Mouse (Mus musculus): ENCODE data around the gene Rnf213. TPM values are rescaled to one million over a fixed set of nuclear protein-coding genes. Genes with fewer than 3 reads are reported as not detected.
A peak's percentile ranks its signal among the peaks of the same experiment; 100 is the strongest.

The Rnf213 gene
- total RNA-seq, 2 experiments from 2014 or later = 19.1 to 20.6 TPM

GRCm38 (mm10) chr11:119514967-119515636, 122.2 kb downstream of the Rnf213 start:
- no peak for DNase-seq (ENCODE audit: low spot score in 2 of 2)

- no peak for DNase-seq (ENCODE audit: low spot score in 2 of 2)
These were observed 123.2 kb downstream of the Rnf213 start for GRCm38 (mm10) chr11:119515823-119516676.

DNA sequence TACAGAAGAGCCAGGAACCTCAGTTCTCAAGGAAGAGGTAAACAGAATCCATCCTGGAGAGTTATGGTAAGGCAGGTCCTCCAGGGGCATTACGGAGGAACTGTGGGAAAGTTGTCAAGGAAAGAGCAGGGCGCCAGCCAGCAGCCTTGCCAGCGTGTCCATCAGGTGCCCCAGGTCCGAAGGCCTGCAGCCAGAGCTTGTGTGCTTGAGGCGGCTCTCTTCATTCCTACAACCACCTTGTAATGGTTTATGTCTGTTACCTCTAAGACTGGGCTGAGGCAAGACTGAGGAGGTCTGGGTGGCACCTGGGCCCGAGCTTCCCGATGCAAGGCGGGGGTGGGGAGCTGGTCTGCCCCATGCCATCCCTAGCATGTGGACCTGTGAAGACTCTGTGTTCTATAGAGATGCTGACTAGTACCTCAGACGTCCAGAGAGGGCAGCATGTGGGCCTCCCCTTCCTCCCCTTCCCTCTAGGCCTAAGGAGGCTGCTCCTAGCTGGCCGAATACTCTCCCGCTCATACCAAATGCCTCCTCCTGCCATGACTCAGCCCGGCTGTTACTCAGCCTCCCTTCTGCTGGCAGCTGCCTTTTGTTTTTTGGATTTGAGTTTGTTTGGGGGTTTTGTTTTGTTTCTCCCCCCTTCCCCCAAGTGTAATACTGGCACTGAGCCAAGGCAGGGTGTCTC, 123.9 kb downstream of the Rnf213 start:
- peak in 1 of 2 experiments; percentile 25 for DNase-seq (ENCODE audit: low spot score in 2 of 2)

DNA sequence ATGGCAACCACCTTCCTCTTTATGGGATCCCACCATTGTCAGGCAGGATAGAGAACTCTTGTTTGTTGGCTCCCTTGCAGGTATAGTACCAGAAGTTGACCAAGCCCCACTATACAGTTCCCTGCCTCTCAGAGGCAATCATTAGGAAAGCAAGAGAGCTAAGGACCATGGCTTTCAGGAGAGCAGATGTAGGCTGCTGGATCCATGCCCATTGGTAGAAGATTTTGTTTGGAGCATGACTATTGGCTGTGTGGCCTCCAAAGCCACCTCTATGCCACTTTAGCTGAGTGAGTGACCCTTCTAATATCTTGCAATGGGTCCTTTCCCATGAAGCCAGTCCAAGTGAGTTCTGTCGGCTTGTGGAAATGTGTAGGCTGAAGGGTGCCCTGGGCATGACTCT, 126.5 kb downstream of the Rnf213 start:
- DNase-seq (ENCODE audit: low spot score in 2 of 2) = no peak

GRCm38 (mm10) chr11:119520005-119520712, 127.3 kb downstream of the Rnf213 start:
- DNase-seq (ENCODE audit: low spot score in 2 of 2) = no peak

DNA sequence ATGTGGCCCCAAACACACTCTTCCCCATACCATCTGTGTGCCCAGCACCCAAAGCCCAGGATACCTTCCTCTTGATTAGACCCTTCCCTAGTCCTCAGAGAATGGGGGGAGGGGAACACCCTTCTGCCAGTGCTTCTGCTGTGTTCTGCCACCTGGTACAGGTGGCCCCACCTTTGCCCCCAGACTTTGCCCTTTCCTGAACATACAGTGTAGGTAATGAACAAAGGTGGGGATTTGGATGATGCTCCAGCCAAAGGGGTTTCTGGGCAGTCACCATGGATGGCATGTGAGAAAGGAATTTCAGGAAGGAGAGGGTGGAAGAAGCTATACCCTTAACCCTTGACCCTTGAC, 127.8 kb downstream of the Rnf213 start:
- DNase-seq (ENCODE audit: low spot score in 2 of 2) = no peak

DNA sequence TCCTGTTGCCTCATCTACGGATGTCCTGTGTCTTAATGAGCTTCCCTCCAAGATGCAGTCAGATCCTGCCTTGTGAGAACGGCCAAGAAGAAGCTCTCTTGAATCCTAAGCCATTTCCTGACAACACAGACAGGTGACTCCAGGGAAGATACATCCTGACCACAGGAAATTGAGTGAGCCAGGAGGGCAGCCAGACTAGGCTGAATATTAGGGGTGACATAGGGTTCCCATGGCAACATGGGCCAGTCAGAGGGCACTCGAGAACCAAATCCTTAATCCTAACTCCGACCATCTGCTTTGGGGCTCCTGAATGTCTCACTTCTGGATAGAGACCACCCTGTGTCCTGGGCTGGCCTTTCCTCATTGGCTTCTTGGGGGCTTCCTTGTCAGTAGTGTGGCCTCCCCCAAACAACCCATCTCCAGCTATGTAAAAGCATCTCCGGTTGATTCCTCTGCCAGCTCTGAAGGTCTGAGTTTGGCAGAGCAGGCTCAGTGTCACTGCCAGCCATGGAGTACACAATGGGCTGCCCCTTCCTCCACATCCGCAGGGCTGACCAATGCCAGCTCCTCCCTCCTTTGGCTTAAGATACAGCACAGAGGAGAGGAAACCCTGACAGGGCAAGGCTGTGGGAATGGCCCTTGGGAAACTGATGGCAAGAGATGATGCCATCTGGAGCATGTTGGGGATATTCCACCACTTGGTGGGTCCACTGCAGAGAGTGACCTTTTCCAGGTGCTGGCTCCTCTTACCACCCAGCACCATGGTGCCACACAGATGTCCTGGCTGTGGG, 129.2 kb downstream of the Rnf213 start:
- no peak for DNase-seq (ENCODE audit: low spot score in 2 of 2)

DNA sequence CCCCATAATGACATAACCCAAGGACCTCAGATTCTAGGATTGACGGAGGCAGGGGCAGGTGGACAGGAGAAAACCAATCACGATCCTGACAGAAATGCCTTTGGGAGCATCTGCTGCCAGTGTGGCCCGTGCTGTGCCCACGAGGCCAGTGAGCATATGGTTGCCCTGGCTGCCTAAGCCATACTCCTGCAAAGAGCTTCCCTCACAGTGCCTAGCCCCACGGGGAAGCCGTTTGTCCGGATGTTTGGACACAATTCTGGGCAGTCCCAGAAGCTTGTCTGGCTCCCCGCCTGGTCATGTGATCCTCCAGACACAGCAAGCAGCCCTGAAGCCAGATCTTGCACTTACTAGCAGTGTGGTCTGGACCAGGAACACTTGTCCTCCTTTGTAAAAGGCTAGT, 129.9 kb downstream of the Rnf213 start:
- peak in 1 of 2 experiments; percentile 33 for DNase-seq (ENCODE audit: low spot score in 2 of 2)

- DNase-seq (ENCODE audit: low spot score in 2 of 2) = no peak
These were observed 130.5 kb downstream of the Rnf213 start for GRCm38 (mm10) chr11:119523392-119523791.

DNA sequence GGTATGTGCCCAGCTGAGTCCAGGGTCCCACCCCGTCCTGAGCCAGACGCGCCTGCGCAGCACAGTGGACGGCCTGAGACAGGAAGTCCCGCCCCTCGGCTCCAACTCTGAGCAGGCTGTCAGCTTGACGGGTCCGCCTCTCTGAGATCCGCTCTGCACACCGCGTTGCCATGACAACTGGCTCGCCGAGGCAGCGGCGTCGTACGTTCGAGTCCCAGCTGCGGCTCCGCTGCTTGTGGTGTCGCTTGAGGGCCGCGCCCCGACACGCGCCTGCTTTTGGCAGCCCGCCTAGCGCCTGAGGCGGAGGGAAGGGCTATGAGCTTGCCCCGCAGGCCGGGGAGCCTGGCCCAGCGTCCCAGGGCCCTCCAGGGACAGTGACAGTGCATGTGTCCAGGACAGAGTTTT, 131.6 kb downstream of the Rnf213 start:
- DNase-seq (ENCODE audit: low spot score in 2 of 2) = peak; percentile 74 to 82

DNA sequence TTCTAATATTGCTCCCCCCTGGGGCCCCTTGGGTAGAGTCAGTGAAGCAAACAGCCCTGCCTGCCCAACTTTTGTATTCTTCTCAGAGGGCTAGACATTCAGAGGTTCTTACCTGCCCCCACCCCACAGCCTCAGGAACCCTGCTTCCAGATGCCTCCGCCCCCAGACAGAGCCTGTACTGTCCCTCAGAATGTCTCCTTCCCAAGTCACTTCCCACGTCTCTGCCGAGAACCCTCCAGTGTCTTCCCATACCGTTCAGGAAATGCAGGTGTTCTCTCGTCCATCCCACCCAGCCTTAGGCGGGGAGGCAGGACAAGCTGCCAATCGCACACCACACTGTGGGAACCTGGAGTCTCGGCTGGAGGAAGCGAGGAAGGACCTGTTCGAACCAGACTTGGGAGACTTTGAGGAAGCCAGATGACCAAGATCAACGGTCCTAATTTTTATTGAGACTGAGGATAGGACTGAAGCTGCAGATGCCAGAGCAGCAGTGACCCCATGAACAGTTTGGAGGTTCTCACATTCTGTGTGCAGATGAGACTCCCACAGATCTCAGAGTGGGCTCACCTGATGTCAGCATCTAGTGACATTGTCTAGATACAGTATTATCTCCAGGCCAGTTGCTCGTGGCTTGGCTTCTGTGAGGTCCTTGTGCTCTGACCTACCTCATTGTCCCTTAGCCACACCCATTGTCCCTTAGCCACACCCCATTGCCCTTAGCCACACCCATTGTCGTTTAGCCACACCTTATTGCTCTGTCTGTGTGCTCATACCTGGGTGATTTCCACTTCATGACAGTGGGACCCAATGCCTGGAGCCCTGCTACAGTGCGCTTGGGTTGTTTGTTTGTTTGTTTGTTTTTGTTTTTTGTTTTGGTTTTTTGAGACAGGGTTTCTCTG, 133.4 kb downstream of the Rnf213 start:
- no peak for DNase-seq (ENCODE audit: low spot score in 2 of 2)

DNA sequence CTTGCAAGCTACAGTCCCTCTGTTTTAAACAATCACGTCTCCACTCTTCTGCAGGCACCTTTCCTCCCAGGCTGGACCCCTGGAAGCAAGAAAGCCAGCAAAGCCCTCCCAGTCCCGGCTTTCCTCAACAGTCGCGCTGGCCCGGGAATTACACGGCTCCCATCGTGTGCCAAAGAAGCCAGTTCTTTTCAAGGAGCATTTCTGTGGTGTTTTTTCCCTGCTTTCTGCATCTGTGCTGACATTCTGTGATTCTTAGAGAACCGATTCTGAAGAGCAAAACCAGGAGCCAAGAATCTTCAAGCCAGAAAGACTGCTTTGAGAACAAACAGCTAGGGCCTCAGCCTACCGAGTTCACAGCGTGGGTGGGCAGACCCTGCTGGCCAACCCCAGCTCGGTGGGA, 136.0 kb downstream of the Rnf213 start:
- DNase-seq (ENCODE audit: low spot score in 2 of 2) = no peak

DNA sequence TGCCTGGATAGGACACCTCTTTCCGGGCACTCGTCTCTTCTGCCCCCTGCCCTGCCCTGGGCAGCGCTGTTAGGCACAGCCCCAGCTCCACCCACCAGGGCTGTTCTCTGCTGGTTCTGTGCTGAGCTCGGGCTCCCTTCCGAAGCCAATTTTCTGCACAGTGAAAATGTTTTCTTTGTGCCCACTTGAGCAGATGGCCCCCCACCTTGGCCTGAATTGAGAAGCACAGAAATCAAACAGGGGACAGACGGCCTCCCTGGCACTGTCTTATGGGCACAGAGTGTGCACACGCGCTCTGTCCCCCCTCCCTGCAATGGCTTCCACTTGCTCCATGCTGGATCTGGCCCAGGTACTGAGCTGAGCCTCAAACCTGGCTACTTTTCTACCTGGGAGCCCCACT, 139.6 kb downstream of the Rnf213 start:
- DNase-seq (ENCODE audit: low spot score in 2 of 2) = no peak

GRCm38 (mm10) chr11:119533745-119534144, 140.8 kb downstream of the Rnf213 start:
- DNase-seq (ENCODE audit: low spot score in 2 of 2) = no peak

Small RNA genes within 50 kb of the gene (microRNA-seq; reads per million reads assigned to microRNA genes)
- gene Mir1932 (ENCODE audit: borderline number of aligned reads in 2 of 2) = 0 reads per million in 2 experiments

Other genes starting within 250 kb of the Rnf213 start
- 10 to 100 TPM; 17.7 to 30.8 TPM for gene Tbc1d16, start 164.6 kb upstream of the Rnf213 start, total RNA-seq (2021)
- 1 to 10 TPM; 1.2 to 1.3 TPM for gene Ccdc40, start 164.5 kb upstream of the Rnf213 start, total RNA-seq (2021)
- 100 to 1,000 TPM; 106 to 107 TPM for gene Gaa, start 125.2 kb upstream of the Rnf213 start, total RNA-seq (2021)
- gene Eif4a3, start 93.0 kb upstream of the Rnf213 start, total RNA-seq (2021) = 100 to 1,000 TPM; 130 to 134 TPM
- under 1 TPM in 1 of 2 experiments, not detected in 1; 0.19 TPM for gene Card14, start 85.3 kb upstream of the Rnf213 start, total RNA-seq (2021)
- gene Sgsh, start 37.6 kb upstream of the Rnf213 start, total RNA-seq (2021) = 10 to 100 TPM; 11.5 to 17.0 TPM
- gene Slc26a11, start 37.5 kb upstream of the Rnf213 start, total RNA-seq (2021) = 1 to 10 TPM; 4.8 to 4.9 TPM
- 10 to 100 TPM; 14.4 to 15.6 TPM for gene Endov, start 98.2 kb downstream of the Rnf213 start, total RNA-seq (2021)
- gene Nptx1, start 154.7 kb downstream of the Rnf213 start, total RNA-seq (2021) = 1 to 10 TPM; 2.7 to 4.6 TPM
- gene Rptor, start 209.8 kb downstream of the Rnf213 start, total RNA-seq (2021) = 10 to 100 TPM; 44.4 to 50.2 TPM